Mouse (Mus musculus): ENCODE results near the gene Nlrc4. TPM values are rescaled to one million over a fixed set of nuclear protein-coding genes. Genes with fewer than 3 reads are reported as not detected.
A peak's percentile ranks its signal among the peaks of the same experiment; 100 is the strongest.

Nlrc4 gene
- total RNA-seq, 2 experiments from 2014 or later = 0.11 to 0.14 TPM

GRCm38 (mm10) chr17:74431481-74431880, 27.5 kb downstream of the Nlrc4 start:
- peak; percentile 12 to 21 for DNase-seq (ENCODE audit: low spot score in 2 of 2)

DNA sequence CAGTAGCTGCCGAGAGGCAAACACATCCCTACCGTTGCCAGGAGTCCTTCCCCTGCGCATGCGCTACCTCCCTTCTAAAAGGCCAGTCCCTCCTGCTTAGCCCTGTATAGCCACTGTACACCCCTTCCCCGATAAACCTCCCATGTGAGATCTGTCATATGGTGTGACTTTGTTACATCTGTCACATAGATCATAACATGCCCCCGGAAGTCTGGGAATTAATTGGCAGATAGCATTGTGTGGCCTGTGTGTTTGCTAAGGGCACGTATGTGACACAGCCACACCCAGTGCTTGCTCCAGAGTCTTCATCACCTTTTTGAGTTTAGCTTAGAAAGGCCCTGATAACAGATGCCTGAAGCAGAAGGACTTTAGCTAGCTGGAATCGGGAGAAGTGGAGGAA, 28.9 kb downstream of the Nlrc4 start:
- DNase-seq (ENCODE audit: low spot score in 2 of 2) = no peak

GRCm38 (mm10) chr17:74424401-74425005, 34.4 kb downstream of the Nlrc4 start:
- DNase-seq (ENCODE audit: low spot score in 2 of 2) = peak; percentile 61

DNA sequence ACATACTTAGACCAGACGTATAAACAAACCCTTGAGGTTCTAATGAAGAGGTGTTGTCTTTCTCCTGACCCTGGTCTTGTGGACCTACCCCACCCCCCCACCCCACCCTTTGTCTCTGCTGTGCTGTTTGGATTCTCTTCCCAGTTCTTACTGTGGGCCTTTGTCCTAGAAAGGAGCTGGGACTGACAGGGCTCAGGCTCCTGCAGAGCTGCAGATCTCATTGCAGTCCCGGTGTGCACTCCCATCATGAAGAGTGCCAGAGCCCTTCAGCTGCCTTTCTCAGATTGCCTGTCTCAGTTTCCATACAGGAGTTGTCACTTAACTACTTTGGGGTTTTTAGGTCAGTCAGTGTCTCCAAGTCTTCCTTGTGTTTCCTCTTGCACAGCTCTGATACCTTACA, 38.3 kb downstream of the Nlrc4 start:
- no peak for DNase-seq (ENCODE audit: low spot score in 2 of 2)

DNA sequence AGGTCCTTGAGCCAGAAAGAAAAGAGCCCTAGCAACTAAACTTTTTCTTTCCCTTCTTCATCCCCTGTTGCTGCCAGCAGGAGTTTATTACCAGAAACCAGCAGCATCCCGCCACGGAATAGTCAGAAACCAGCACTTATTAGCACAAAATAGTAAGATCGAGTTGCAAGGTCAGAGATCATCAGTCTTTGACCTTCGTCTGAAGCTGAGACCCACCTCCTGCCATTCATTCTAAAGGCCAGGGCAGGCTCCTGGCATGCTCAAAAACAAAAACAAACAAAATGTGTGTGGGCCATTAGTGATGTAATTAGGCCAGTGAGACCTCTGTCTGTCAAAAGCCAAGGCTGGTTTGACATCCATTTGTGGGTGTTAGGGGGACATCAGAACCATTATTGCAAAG, 40.8 kb downstream of the Nlrc4 start:
- DNase-seq (ENCODE audit: low spot score in 2 of 2) = no peak

DNA sequence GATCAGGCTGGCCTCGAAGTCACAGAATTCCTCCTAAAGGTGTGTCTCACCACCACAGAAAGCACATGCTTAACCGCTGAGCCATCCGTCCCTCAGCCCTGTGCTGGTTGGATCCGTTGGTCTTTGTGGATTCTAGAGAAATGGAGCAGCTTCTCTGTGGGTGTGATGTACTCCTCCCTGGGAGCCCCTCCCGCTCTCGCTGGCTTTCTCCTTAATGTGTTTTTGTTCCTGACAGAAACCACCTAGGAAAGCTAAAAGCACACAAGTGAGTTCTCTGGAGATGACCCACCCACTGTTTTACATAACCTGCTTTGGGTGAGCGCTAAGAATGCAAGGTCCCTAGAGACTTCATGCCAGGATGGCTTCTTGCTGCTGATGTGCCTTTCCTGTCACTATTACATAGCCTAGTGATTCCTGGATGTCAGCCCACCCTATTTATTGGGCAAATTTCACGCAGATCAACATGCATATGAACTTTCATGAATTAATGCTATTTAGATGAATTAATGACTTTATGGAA, 42.0 kb downstream of the Nlrc4 start:
- no peak for DNase-seq (ENCODE audit: low spot score in 2 of 2)

DNA sequence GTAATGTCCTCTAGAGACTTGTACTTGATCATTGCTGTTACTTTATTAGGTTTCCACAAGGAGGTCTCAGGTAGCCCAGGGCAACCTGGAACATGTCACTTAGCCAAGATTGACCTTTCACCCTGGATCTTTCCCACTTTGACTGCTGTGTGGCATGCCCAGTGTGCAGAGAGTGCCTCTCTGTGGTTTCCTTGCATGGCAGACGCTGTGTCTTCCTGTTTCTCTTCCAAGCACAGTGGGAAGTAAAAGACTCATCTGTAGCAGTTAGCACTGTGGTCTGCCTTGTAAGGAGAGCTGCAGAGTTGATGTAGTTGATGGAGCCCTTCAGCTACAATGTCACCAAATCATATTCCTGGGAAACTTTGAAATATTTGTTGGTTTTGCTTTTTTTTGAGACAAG, 44.3 kb downstream of the Nlrc4 start:
- DNase-seq (ENCODE audit: low spot score in 2 of 2) = no peak

DNA sequence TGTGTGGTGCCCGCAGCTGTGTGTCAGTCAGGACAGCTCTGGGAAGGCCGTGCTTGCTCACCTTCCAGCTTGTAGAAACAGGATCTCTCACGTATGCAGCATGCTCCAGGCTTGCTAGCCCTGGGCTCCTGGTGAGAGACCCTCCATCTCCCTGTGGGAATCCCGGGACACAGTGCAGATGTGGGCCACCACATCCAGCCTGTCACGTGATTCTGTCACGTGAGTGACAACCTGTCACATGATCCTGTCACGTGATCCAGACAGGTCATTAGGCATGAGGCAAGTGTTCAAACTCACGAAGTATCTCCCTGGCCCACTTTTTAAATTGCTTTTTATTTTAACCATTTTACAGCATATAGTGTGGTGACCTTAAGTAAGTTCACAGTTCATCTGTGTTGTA, 45.6 kb downstream of the Nlrc4 start:
- no peak for DNase-seq (ENCODE audit: low spot score in 2 of 2)

DNA sequence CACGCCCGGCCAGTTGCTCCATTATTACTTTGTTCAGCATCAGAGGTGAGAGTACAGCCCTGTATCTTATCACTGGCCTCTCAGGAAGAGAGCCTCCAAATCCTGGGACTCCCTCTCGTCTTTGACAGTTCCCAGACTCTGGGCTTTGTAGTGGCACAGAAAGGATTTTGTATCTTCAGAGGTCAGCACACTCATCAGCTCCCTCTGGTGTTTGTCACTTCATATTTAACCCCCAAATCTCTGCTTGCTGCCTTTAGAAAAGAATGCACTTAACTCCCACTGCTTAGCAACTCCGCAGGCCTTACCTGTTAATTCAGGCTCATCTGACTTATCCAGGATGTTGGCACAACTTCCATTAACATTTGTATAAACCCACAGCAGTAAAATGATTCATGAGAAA, 49.2 kb downstream of the Nlrc4 start:
- no peak for DNase-seq (ENCODE audit: low spot score in 2 of 2)

DNA sequence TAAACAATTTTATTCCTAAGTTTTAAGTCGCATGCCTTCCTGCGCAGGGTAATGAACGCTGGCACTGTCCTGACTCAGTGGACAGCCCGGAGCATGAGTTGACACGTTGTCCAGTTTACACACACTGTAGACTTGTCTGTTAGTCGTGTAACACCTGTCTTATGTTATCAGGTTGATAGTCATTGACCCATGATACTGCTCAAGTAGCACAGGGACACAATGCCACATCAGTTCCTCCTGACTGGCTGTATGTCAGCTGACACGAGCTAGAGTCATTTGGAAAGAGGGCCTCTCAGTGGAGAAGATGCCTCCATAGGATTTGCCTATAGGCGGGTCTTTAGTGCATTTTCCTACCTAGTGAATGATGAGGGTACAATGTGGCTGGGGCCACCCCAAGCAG, 52.5 kb downstream of the Nlrc4 start:
- no peak for DNase-seq (ENCODE audit: low spot score in 2 of 2)

DNA sequence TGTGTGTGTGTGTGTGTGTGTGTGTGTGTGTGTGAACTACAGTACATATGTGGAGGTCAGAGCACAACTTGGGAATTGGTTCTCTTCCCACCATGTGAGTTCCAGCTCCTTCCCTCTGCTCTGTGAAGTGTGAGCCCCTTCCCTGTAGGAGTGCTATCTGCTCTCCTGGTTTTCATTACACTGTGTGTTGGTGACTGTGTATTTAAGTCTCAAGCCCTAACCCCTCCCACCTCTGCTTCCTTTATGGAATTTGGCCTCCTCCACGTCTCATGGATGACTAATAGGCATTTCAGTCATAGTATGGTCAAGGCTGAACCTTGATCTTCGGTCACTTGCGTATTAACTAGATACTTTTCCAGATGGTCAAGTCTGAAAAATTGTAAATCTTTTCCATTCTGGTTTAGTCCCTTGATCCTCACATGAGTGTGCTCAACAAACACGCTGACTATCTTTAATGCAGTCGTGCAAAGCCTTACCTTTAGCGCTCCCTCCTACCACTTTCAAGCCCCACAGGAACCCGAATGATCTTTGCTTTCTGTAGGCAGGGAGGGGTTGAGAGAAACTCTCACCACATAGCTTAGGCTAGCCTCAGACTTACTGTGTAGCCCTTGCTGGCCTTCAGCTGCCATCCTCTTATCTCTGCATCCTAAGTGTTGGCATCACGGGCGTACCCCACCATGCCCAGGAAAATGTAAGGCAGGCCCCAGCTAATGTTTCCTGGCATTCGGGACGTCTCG, 56.3 kb downstream of the Nlrc4 start:
- no peak for DNase-seq (ENCODE audit: low spot score in 2 of 2)

DNA sequence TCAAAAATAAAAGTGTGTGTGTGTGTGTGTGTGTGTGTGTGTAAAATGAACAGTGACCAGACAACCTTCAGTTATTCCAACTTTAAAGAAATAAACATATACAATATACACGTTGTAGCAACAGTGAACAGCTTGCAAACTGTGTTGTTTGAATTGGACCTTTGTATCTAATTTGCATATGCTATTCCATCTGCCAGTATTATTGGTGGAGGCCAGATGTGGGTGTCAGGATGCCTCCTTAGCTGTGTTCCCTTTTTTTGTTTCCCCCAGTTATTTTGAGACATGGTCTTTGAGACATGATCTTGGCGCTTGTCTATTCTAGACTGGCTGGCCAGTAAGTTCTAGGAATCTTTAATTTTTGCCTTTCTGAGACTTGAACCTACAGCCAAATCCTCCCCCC, 61.8 kb downstream of the Nlrc4 start:
- DNase-seq (ENCODE audit: low spot score in 2 of 2) = no peak

DNA sequence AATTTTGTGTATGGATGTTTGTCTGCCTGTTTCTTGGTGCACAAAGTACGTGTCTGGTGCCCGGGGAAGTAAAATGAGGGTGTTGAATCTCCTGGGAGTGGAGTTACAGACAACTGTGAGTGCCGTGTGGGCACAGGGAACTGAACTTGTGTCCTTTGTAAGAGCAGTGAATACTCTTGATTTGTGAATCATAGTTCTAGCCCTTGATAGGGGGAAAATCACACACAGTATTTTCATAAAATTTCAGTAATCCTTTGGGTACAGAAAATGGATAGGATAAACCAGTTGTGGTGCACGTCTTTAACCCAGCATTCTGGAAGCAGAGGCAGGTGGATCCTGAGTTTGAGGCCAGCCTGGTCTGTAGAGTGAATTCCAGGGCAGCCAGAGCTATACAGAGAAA, 62.2 kb downstream of the Nlrc4 start:
- no peak for DNase-seq (ENCODE audit: low spot score in 2 of 2)

DNA sequence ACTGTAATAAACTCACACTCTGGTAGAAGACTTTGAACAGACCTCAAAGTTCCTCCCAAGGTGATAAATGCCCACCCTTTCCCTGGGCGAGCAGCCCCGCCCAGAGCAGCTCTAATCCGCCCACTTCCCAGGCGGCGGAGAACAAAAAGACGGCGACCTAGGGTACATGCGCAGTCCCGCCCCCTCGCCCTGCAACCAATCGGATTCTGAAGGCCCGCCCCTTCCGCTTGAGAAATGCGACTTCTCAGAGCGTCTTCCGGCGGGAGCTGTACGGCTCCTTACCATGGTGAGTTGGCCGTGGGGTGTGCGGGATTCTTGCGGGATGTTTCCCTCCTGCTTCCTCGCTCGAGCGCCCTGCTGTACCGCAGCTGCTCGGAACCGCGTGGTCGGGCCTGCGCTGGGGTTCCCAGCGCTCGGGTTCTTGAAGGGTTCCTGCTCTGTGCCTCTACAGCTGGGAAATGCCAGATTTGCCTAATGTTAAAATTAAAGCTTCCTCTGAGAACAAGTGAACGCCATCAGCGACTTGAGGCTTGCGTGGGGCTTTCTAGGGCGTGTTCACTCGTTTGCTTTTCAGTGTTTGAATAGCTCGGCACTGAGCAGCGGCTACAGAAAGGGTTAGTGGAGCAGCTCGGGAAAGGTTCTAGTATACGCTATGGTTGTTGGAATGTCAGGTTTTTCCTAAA, 63.4 kb downstream of the Nlrc4 start, which contains the start of gene Slc30a6:
Gene Slc30a6, plus strand, starts transcription at position 226 of the 683 bp plus-strand sequence.
- peak; percentile 94 to 97 for DNase-seq (ENCODE audit: low spot score in 2 of 2)

- no peak for DNase-seq (ENCODE audit: low spot score in 2 of 2)
Measured at GRCm38 (mm10) chr17:74394855-74395254, 64.1 kb downstream of the Nlrc4 start.

DNA sequence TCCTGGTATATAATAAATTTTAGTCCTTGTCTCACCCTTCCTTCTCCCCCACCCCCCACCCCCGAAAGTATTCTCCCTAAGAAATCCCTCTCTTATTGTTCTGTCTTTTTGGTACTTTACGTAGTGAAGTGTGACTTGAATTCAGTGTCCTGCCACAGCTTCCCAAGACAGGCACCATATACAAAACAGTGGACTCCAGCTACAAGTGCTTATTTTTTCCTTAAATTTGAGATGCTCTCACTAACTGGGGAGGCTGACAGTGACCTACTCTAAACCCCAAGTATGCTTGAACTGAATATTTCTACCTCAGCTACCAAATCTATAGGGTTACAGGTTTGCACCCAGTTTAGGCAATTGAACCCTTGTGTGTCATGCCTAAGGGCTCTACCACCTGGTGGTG, 64.6 kb downstream of the Nlrc4 start:
- no peak for DNase-seq (ENCODE audit: low spot score in 2 of 2)

DNA sequence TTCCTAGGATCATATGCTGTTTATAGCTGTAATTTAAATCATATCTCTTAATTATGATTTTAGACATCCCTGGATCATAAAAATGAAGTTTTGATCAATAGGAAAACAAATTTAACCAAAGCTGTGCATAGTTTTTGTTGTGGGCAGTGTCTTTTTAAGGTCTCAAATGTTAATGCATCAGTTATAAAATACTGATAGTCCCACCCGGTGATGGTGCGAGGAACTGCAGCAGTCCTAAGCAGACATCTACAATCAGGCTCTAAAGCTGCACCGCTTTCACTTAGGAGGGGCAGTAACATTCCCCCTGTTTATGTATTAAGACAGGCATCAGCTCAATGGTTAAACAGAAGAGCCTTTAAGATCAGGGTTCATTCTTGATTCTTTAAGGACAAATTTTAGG, 69.1 kb downstream of the Nlrc4 start:
- no peak for DNase-seq (ENCODE audit: low spot score in 2 of 2)

- no peak for DNase-seq (ENCODE audit: low spot score in 2 of 2)
Measured at GRCm38 (mm10) chr17:74386657-74387056, 72.3 kb downstream of the Nlrc4 start.

DNA sequence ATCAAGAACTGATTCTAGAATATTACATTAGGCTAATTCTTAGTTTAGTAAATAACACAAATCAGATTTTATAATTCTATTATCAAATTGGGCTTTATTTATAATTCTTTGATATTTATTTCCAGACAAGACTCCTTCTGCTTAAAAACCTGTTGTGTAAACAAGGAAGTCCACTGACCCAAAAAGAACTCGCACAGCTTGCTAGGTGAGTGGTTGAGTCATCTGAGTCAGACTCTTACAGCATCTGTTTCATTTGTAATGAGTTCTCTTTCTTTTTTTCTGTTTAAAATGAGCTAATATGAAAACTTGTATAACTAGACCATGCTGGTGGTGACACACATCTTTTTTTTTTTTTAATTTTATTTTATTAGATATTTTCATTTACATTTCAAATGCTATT, 82.0 kb downstream of the Nlrc4 start:
- DNase-seq (ENCODE audit: low spot score in 2 of 2) = no peak
